12 mouse cellular contexts compared by ENCODE assay signal in the genomic region with DNA sequence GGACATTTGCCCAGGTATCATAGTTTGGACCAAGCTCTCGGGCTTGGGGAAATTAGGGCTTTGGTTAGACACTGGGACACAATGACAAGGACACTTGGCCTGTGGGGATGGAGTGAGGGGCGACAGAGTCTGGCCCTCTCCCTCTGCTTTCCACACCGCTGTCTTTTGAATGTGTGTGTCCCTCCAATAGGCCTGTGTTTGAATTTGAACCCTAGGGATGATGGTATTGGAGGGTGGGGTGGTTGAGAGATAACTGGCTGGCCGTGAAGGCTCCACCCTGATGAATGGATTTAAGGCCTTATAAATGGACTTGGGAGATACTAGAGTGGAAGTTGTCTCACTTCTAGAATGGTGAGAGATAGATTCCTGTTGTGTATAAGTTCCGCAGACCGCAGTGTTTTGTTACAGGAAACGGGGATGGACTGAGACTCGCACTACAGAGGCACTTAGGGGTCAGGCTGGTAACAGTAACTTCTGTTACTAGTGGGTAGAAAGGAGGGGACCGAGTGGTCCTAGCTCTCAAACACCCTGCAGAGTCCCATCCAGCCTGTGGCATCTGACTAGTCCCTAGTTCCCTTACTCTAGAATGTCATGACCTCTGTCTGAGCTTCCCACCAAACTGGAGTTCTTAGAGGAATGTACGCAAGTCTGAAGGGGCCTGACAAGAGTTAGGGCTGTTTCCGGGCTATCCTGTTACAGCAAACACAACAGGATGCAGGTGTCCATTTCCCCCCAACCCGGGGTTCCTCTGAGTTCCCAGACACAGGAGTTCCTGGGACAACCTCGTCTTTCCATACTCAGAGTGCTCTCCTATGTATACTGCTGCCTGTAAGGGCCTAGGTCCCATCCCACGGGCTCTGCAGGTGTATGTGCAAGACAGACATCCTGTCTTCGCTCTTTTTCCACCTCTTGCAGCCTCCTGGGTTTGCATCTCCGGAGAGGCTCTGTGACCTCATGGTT. TPM values are rescaled to one million over a fixed set of nuclear protein-coding genes. Genes with fewer than 3 reads are reported as not detected.
DNase-seq lines count a peak whose midpoint lies in the region; ATAC-seq and TF ChIP-seq lines count a peak whose summit lies in the region.
"Had no signal": no experiment of that assay in that cellular context is flagged by ENCODE, and none has a peak within 500 bp of the region (broad histone marks: within the 10 kb centered on the region; RNA-seq: fewer than 3 reads in every experiment).

No protein-coding gene starts in this region.

- no peaks in the 10 kb centered on the region for H3K9me3 ChIP-seq in hindbrain, embryonic 10.5 days
- H3K9me3 ChIP-seq in hindbrain, embryonic 14.5 days (ENCODE audit: control insufficient read depth, low read length) = no peaks in the 10 kb centered on the region
- H3K9me3 ChIP-seq in stomach, embryonic 15.5 days = no peaks in the 10 kb centered on the region
- H3K9me3 ChIP-seq in stomach, postnatal 0 days (ENCODE audit: control insufficient read depth, low read length) = no peaks in the 10 kb centered on the region
- no peaks in the 10 kb centered on the region for H3K9me3 ChIP-seq in midbrain, embryonic 13.5 days

- no peak for TF ChIP-seq EP300 in stomach, postnatal 0 days (optimal IDR thresholded peaks at IDR 0.05)

- peaks cover 56% of the 10 kb centered on the region for H3K4me1 ChIP-seq in hindbrain, embryonic 10.5 days (replicated peaks)
- peaks cover 18% of the 10 kb centered on the region for H3K4me1 ChIP-seq in hindbrain, embryonic 14.5 days (replicated peaks; ENCODE audit: control insufficient read depth, insufficient read depth, low read length)
- peaks cover 36% of the 10 kb centered on the region for H3K4me1 ChIP-seq in stomach, embryonic 15.5 days
- peaks cover 2% of the 10 kb centered on the region; the same call in 1 of the 2 replicates for H3K4me1 ChIP-seq in stomach, postnatal 0 days (replicated peaks; ENCODE audit: control insufficient read depth, insufficient read depth)
- H3K4me1 ChIP-seq in midbrain, embryonic 13.5 days (replicated peaks) = peaks cover 17% of the 10 kb centered on the region

- 71% methylated on average over 16 of the region's 16 CpGs for WGBS in hindbrain, embryonic 10.5 days
- WGBS in hindbrain, embryonic 14.5 days = 82% methylated on average over 16 of the region's 16 CpGs
- WGBS in stomach, embryonic 15.5 days = 58% methylated on average over 16 of the region's 16 CpGs
- WGBS in stomach, postnatal 0 days = 62% methylated on average over 16 of the region's 16 CpGs
- 86% methylated on average over 16 of the region's 16 CpGs for WGBS in midbrain, embryonic 13.5 days

- H3K4me2 ChIP-seq in hindbrain, embryonic 14.5 days (replicated peaks) = no peak overlapping the region
- no peak overlapping the region for H3K4me2 ChIP-seq in stomach, embryonic 15.5 days
- no peak overlapping the region for H3K4me2 ChIP-seq in stomach, postnatal 0 days (replicated peaks; ENCODE audit: low read depth)
- H3K4me2 ChIP-seq in midbrain, embryonic 13.5 days (replicated peaks) = no peak overlapping the region

- H3K9ac ChIP-seq in hindbrain, embryonic 14.5 days = no peak overlapping the region
- no peak overlapping the region for H3K9ac ChIP-seq in stomach, embryonic 15.5 days
- H3K9ac ChIP-seq in stomach, postnatal 0 days (ENCODE audit: low read length) = no peak overlapping the region
- no peak overlapping the region for H3K9ac ChIP-seq in midbrain, embryonic 13.5 days (replicated peaks)

- no peak for ATAC-seq in hindbrain, embryonic 14.5 days (ENCODE audit: low FRiP score)
- no peak for ATAC-seq in stomach, embryonic 15.5 days (ENCODE audit: insufficient read depth, low FRiP score, low read depth)
- no peak for ATAC-seq in stomach, postnatal 0 days (ENCODE audit: low FRiP score, low TSS enrichment)
- no peak for ATAC-seq in midbrain, embryonic 13.5 days

- DNase-seq in hindbrain, embryonic 10.5 days (ENCODE audit: low spot score) = no peak
- no peak for DNase-seq in hindbrain, embryonic 14.5 days (ENCODE audit: low spot score)
- no peak for DNase-seq in stomach, postnatal 0 days (ENCODE audit: low spot score)
- peak; percentile 52 for DNase-seq in induced T-regulatory cell, adult 2 months (ENCODE audit: low read depth)
- DNase-seq in cerebellum, adult 9-11 months = no peak
- no peak for DNase-seq in testis, postnatal 10 days (ENCODE audit: low spot score)
- DNase-seq: cerebellum, postnatal 10 days; gastrocnemius, postnatal 36 days; lung, adult 2 months; right cerebral cortex, adult 18-20 months had no signal

- no peak for TF ChIP-seq CTCF in stomach, postnatal 0 days (IDR thresholded peaks at IDR 0.05; ENCODE audit: low read depth)

- H3K36me3 ChIP-seq in hindbrain, embryonic 10.5 days = no peaks in the 10 kb centered on the region
- no peaks in the 10 kb centered on the region for H3K36me3 ChIP-seq in hindbrain, embryonic 14.5 days (replicated peaks; ENCODE audit: control insufficient read depth, insufficient read depth)
- no peaks in the 10 kb centered on the region for H3K36me3 ChIP-seq in stomach, embryonic 15.5 days
- H3K36me3 ChIP-seq in stomach, postnatal 0 days (ENCODE audit: control insufficient read depth, insufficient read depth, low read length) = no peaks in the 10 kb centered on the region
- H3K36me3 ChIP-seq in midbrain, embryonic 13.5 days = no peaks in the 10 kb centered on the region

- H3K27me3 ChIP-seq in hindbrain, embryonic 10.5 days (ENCODE audit: insufficient read depth, poor library complexity, severe bottlenecking) = 0 out of 2 replicates have a peak, but pooled peaks cover 4% of the 10 kb centered on the region
- H3K27me3 ChIP-seq in hindbrain, embryonic 14.5 days (ENCODE audit: control insufficient read depth, insufficient read depth, low read length) = no peaks in the 10 kb centered on the region; the same call in 1 of the 2 replicates
- no peaks in the 10 kb centered on the region for H3K27me3 ChIP-seq in stomach, embryonic 15.5 days (replicated peaks)
- H3K27me3 ChIP-seq in stomach, postnatal 0 days (ENCODE audit: control insufficient read depth, insufficient read depth, low read length) = no peaks in the 10 kb centered on the region
- no peaks in the 10 kb centered on the region for H3K27me3 ChIP-seq in midbrain, embryonic 13.5 days

- no peak overlapping the region for H3K4me3 ChIP-seq in hindbrain, embryonic 10.5 days
- H3K4me3 ChIP-seq in hindbrain, embryonic 14.5 days (replicated peaks; ENCODE audit: low read length) = no peak overlapping the region
- no peak overlapping the region for H3K4me3 ChIP-seq in stomach, embryonic 15.5 days (replicated peaks)
- H3K4me3 ChIP-seq in stomach, postnatal 0 days (ENCODE audit: low read depth, low read length) = no peak overlapping the region
- no peak overlapping the region for H3K4me3 ChIP-seq in midbrain, embryonic 13.5 days (replicated peaks)

- H3K27ac ChIP-seq in hindbrain, embryonic 10.5 days = peak overlapping the region; percentile 56; the same call in 1 of the 2 replicates
- H3K27ac ChIP-seq in hindbrain, embryonic 14.5 days = no peak overlapping the region
- peak overlapping the region; percentile 26 for H3K27ac ChIP-seq in stomach, embryonic 15.5 days
- H3K27ac ChIP-seq in stomach, postnatal 0 days (replicated peaks) = no peak overlapping the region
- H3K27ac ChIP-seq in midbrain, embryonic 13.5 days = no peak overlapping the region

RNA-seq across cellular contexts. Expression of a gene that starts 11.5 kb away (rescaled TPM):
- 0.21 and 0.25 TPM in 2 replicates for polyA plus RNA-seq in hindbrain, embryonic 10.5 days (2016; fragmentation: Nextera tagmentation; extraction: Ambion mirVana)
- polyA plus RNA-seq in hindbrain, embryonic 14.5 days (2014; fragmentation: Nextera tagmentation; extraction: Ambion mirVana) = 0.23 TPM in 1 of 2 replicates, not detected in the other
- 0.21 and 0.27 TPM in 2 replicates for polyA plus RNA-seq in stomach, embryonic 15.5 days (2015; fragmentation: Nextera tagmentation; extraction: Ambion mirVana)
- 0.05 and 0.07 TPM in 2 replicates for polyA plus RNA-seq in stomach, postnatal 0 days (2015; fragmentation: Nextera tagmentation; extraction: Ambion mirVana)
- not detected in 2 replicates for polyA plus RNA-seq in midbrain, embryonic 13.5 days (2015; fragmentation: Nextera tagmentation; extraction: Ambion mirVana)

RNA-seq across cellular contexts. Expression of a gene that starts 54.3 kb away (rescaled TPM):
- 0.67 and 1.0 TPM in 2 replicates for polyA plus RNA-seq in hindbrain, embryonic 10.5 days (2016; fragmentation: Nextera tagmentation; extraction: Ambion mirVana)
- polyA plus RNA-seq in hindbrain, embryonic 14.5 days (2014; fragmentation: Nextera tagmentation; extraction: Ambion mirVana) = 0.20 TPM in 1 of 2 replicates, not detected in the other
- 1.4 and 1.5 TPM in 2 replicates for polyA plus RNA-seq in stomach, embryonic 15.5 days (2015; fragmentation: Nextera tagmentation; extraction: Ambion mirVana)
- 0.82 and 1.1 TPM in 2 replicates for polyA plus RNA-seq in stomach, postnatal 0 days (2015; fragmentation: Nextera tagmentation; extraction: Ambion mirVana)
- 0.10 and 0.16 TPM in 2 replicates for polyA plus RNA-seq in midbrain, embryonic 13.5 days (2015; fragmentation: Nextera tagmentation; extraction: Ambion mirVana)

Comparison
In these comparisons a context has a peak if more than half of its experiments do, and no peak if none do; other contexts are left out.
1. H3K27ac ChIP-seq: peak in hindbrain, embryonic 10.5 days (single experiment) and stomach, embryonic 15.5 days (single experiment); none in hindbrain, embryonic 14.5 days (single experiment), stomach, postnatal 0 days (single experiment) and midbrain, embryonic 13.5 days (single experiment).